Mouse (Mus musculus): Measurements from ENCODE around the gene Uck1. TPM values are rescaled to one million over a fixed set of nuclear protein-coding genes. Genes with fewer than 3 reads are reported as not detected.
A peak's percentile ranks its signal among the peaks of the same experiment; 100 is the strongest.

Uck1 gene
- polyA plus RNA-seq, 1 experiment from 2014 or later = 32.2 TPM

DNA sequence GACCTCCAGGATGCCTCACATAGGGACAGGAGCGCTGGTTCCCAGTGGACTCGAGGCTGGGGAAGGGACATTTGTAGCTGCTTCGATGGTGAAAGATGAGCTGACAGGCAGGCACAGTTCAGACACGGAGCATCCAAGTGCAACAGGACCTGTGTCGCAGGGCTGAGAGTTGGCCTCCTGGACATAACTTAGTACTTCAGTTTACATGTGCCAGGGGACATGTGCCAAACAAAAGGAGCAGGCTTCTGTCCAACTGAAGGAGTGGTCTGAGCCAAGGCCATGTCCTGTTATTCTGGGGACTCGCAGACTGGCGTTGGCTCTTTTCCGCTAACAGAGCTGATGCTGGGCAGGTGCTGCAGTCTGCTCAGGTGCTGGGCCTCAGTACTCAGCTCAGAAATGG lies 34.4 kb upstream of the Uck1 start:
- no peak for ATAC-seq (ENCODE audit: low FRiP score, low TSS enrichment)
- H3K9me3 ChIP-seq (ENCODE audit: control insufficient read depth, low read length) = no peaks in the 10 kb centered on the region
- H3K4me3 ChIP-seq (ENCODE audit: low read depth, low read length) = no peak overlapping the region
- TF ChIP-seq CTCF (IDR thresholded peaks at IDR 0.05; ENCODE audit: low read depth) = no peak
- TF ChIP-seq EP300 (optimal IDR thresholded peaks at IDR 0.05) = no peak
- no peak for DNase-seq (ENCODE audit: low spot score)
- WGBS = 74% methylated on average over 8 of the region's 8 CpGs
- no peaks in the 10 kb centered on the region for H3K27me3 ChIP-seq (ENCODE audit: control insufficient read depth, insufficient read depth, low read length)
- H3K9ac ChIP-seq (ENCODE audit: low read length) = no peak overlapping the region
- no peak overlapping the region for H3K4me2 ChIP-seq (replicated peaks; ENCODE audit: low read depth)
- H3K27ac ChIP-seq (replicated peaks) = no peak overlapping the region
- peaks cover 19% of the 10 kb centered on the region for H3K36me3 ChIP-seq (ENCODE audit: control insufficient read depth, insufficient read depth, low read length)
- H3K4me1 ChIP-seq (replicated peaks; ENCODE audit: control insufficient read depth, insufficient read depth) = no peaks in the 10 kb centered on the region

DNA sequence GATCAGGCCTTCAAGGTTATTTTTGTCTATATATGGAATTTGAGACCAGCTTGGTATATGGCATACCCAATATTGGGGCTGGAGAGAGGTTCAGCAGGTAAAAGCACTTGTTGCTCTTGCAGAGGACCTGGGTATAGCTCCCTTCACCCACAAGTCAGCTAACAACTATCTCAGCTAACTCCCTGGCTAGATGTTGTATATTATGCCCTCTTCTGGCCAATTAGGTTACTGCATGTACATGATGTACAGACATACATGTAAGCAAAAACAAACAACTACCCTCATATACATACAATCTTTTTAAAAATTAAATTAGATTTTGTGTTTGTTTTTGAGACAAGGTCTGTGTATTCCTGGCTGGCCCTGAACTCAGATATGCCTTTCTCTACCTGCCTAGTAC lies 29.6 kb upstream of the Uck1 start:
- ATAC-seq (ENCODE audit: low FRiP score, low TSS enrichment) (no peak), DNase-seq (ENCODE audit: low spot score) (no peak)
- TF ChIP-seq EP300 (optimal IDR thresholded peaks at IDR 0.05) (no peak), CTCF (IDR thresholded peaks at IDR 0.05; ENCODE audit: low read depth) (peak; percentile 76)
- peak overlapping the region; percentile 76 for H3K4me2 ChIP-seq (replicated peaks; ENCODE audit: low read depth)
- no peak overlapping the region for H3K27ac ChIP-seq (replicated peaks)
- no peaks in the 10 kb centered on the region for H3K9me3 ChIP-seq (ENCODE audit: control insufficient read depth, low read length)
- H3K36me3 ChIP-seq (ENCODE audit: control insufficient read depth, insufficient read depth, low read length) = peaks cover 6% of the 10 kb centered on the region; the same call in 1 of the 2 replicates
- no peak overlapping the region; the same call in 1 of the 2 replicates for H3K4me3 ChIP-seq (ENCODE audit: low read depth, low read length)
- H3K9ac ChIP-seq (ENCODE audit: low read length) = no peak overlapping the region
- H3K27me3 ChIP-seq (ENCODE audit: control insufficient read depth, insufficient read depth, low read length) = no peaks in the 10 kb centered on the region
- 0 out of 2 replicates have a peak, but pooled peaks cover 3% of the 10 kb centered on the region for H3K4me1 ChIP-seq (replicated peaks; ENCODE audit: control insufficient read depth, insufficient read depth)

DNA sequence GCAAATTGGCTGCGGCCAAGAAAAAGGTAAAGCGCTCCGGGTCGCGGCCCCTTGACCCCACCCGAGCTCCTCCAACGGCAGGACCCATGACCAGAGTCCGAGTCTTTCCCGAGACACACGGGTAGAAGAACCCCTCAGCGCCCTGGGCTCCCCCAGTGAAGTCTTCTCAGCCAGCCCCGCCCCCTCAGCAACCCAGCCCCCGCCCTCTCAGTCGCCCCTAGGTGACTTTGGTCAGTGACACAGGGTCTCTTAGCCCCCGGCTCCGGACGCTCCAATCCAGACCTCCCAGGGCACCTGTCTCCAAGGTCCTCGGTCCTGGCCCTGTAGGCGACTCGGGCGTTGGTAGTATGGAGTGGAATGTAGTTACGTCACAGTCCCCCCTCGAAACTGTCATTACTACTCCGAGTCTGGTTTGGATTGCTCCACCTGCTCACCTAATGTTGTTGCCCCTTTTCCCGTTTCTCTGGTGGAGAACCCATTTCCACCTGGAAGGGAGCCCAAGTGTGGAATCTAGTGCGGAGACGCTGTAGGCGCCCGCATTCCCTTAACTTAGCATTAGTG lies 28.5 kb upstream of the Uck1 start:
- TF ChIP-seq EP300 (optimal IDR thresholded peaks at IDR 0.05) = no peak
- 0 out of 2 replicates have a peak, but pooled peaks have one; percentile 4 for TF ChIP-seq CTCF (IDR thresholded peaks at IDR 0.05; ENCODE audit: low read depth)
- peaks cover 14% of the 10 kb centered on the region for H3K36me3 ChIP-seq (ENCODE audit: control insufficient read depth, insufficient read depth, low read length)
- no peaks in the 10 kb centered on the region for H3K9me3 ChIP-seq (ENCODE audit: control insufficient read depth, low read length)
- ATAC-seq (ENCODE audit: low FRiP score, low TSS enrichment) = peak; percentile 63
- 0 out of 2 replicates have a peak, but pooled peaks cover 3% of the 10 kb centered on the region for H3K4me1 ChIP-seq (replicated peaks; ENCODE audit: control insufficient read depth, insufficient read depth)
- H3K27ac ChIP-seq (replicated peaks) = peak overlapping the region; percentile 82
- under 1% methylated on average over 28 of the region's 29 CpGs for WGBS
- H3K9ac ChIP-seq (ENCODE audit: low read length) = peak overlapping the region; percentile 79
- H3K27me3 ChIP-seq (ENCODE audit: control insufficient read depth, insufficient read depth, low read length) = no peaks in the 10 kb centered on the region
- DNase-seq (ENCODE audit: low spot score) = no peak
- peak overlapping the region; percentile 85 for H3K4me3 ChIP-seq (ENCODE audit: low read depth, low read length)
- peak overlapping the region; percentile 76 for H3K4me2 ChIP-seq (replicated peaks; ENCODE audit: low read depth)

- DNase-seq (ENCODE audit: low spot score) = peak; percentile 99
- Histone ChIP-seq H3K4me3 (ENCODE audit: low read depth, low read length) (peak within 1 kb of the TSS; percentile 85), H3K27me3 (ENCODE audit: control insufficient read depth, insufficient read depth, low read length) (no peaks in the 10 kb centered on the region), H3K36me3 (ENCODE audit: control insufficient read depth, insufficient read depth, low read length) (peaks cover 14% of the 10 kb centered on the region), H3K9ac (ENCODE audit: low read length) (peak within 1 kb of the TSS; percentile 94), H3K4me1 (replicated peaks; ENCODE audit: control insufficient read depth, insufficient read depth) (0 out of 2 replicates have a peak, but pooled peaks cover 3% of the 10 kb centered on the region), H3K9me3 (ENCODE audit: control insufficient read depth, low read length) (no peaks in the 10 kb centered on the region), H3K27ac (replicated peaks) (peak within 1 kb of the TSS; percentile 90), H3K4me2 (replicated peaks; ENCODE audit: low read depth) (peak within 1 kb of the TSS; percentile 76)
- TF ChIP-seq EP300 (optimal IDR thresholded peaks at IDR 0.05) = no peak
- 0 out of 2 replicates have a peak, but pooled peaks have one; percentile 8 for TF ChIP-seq CTCF (IDR thresholded peaks at IDR 0.05; ENCODE audit: low read depth)
- ATAC-seq (ENCODE audit: low FRiP score, low TSS enrichment) = peak; percentile 99
- WGBS = under 1% methylated on average over 38 of the region's 41 CpGs
Measured at GRCm38 (mm10) chr2:32287923-32288367, 28.0 kb upstream of the Uck1 start, which contains the start of gene Swi5. Gene Swi5 (minus strand): TSS chr2:32288075.

DNA sequence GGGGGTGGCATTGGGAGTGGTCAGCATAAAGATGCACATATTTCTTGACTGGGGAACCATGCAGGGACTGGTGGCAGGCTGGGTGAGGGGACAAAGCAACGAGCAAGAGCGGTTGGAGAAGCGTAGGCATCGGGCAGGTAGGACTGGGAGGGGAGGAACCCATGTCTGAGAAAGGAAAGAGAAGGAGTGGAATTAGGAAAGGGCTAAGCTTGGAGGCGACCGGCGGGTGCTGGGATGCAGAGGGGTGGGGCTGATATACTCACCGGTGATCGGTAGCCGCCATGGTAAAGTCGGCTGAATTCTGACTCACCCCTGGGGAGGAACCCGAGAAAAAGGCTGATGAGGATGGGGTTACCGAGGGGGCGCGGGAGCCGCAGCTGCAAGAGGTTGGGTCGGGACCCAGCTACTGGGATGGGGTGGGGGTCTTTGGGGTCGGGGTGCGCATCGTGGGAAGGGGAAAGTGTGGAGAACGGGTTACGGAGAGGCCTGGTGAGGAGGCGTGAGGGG lies 27.4 kb upstream of the Uck1 start, which contains the start of gene Golga2:
Gene Golga2 (plus strand): TSS at position 51 of the 507 bp plus-strand sequence.
- Histone ChIP-seq H3K9ac (ENCODE audit: low read length) (peak within 1 kb of the TSS; percentile 94), H3K36me3 (ENCODE audit: control insufficient read depth, insufficient read depth, low read length) (peaks cover 14% of the 10 kb centered on the region), H3K4me3 (ENCODE audit: low read depth, low read length) (peak within 1 kb of the TSS; percentile 85), H3K4me1 (replicated peaks; ENCODE audit: control insufficient read depth, insufficient read depth) (0 out of 2 replicates have a peak, but pooled peaks cover 3% of the 10 kb centered on the region), H3K9me3 (ENCODE audit: control insufficient read depth, low read length) (no peaks in the 10 kb centered on the region), H3K27me3 (ENCODE audit: control insufficient read depth, insufficient read depth, low read length) (no peaks in the 10 kb centered on the region), H3K27ac (replicated peaks) (peak within 1 kb of the TSS; percentile 90), H3K4me2 (replicated peaks; ENCODE audit: low read depth) (peak within 1 kb of the TSS; percentile 76)
- ATAC-seq (ENCODE audit: low FRiP score, low TSS enrichment) (peak; percentile 50), DNase-seq (ENCODE audit: low spot score) (peak; percentile 64)
- TF ChIP-seq EP300 (optimal IDR thresholded peaks at IDR 0.05) = no peak
- TF ChIP-seq CTCF (IDR thresholded peaks at IDR 0.05; ENCODE audit: low read depth) = no peak
- WGBS = under 1% methylated on average over 23 of the region's 23 CpGs

DNA sequence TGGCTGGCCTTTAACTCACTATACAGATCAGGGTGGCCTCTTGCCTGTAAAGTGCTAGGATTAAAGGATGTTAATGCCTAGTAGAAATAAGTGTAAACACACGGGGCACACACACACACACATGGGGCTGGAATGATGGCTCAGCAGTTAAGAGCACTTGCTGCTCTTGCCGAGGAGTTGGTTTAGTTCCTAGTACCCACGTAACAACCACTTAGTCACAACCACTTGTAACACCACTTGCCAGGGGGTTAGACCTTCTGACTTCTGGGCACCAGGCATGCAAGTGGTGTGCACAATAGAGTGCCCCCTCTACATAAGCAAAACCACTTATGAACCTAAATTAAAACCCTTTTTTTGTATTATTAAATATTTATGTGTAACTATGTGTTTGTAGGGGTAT lies 24.0 kb upstream of the Uck1 start:
- no peak for DNase-seq (ENCODE audit: low spot score)
- no peak for TF ChIP-seq CTCF (IDR thresholded peaks at IDR 0.05; ENCODE audit: low read depth)
- no peak for TF ChIP-seq EP300 (optimal IDR thresholded peaks at IDR 0.05)
- Histone ChIP-seq H3K4me3 (ENCODE audit: low read depth, low read length) (no peak overlapping the region), H3K9me3 (ENCODE audit: control insufficient read depth, low read length) (no peaks in the 10 kb centered on the region), H3K9ac (ENCODE audit: low read length) (no peak overlapping the region), H3K4me1 (replicated peaks; ENCODE audit: control insufficient read depth, insufficient read depth) (0 out of 2 replicates have a peak, but pooled peaks cover 3% of the 10 kb centered on the region), H3K4me2 (replicated peaks; ENCODE audit: low read depth) (no peak overlapping the region), H3K36me3 (ENCODE audit: control insufficient read depth, insufficient read depth, low read length) (peaks cover 14% of the 10 kb centered on the region), H3K27me3 (ENCODE audit: control insufficient read depth, insufficient read depth, low read length) (no peaks in the 10 kb centered on the region), H3K27ac (replicated peaks) (no peak overlapping the region)
- 65% methylated on average over 3 of the region's 3 CpGs for WGBS
- ATAC-seq (ENCODE audit: low FRiP score, low TSS enrichment) = no peak

All from stomach, postnatal 0 days (tissue).